Mouse (Mus musculus) spleen, adult 12 weeks (tissue): ENCODE results near the gene Phlpp2.

Source experiments
- DNase-seq: peaks from one replicate; pipeline ENCODE4 v3.0.0; 2022; ENCODE audit warnings: low spot score

The Phlpp2 gene

GRCm38 (mm10) chr8:109962896-109963295 is 94.6 kb downstream of the Phlpp2 start:
- no peak for DNase-seq

GRCm38 (mm10) chr8:109963421-109963820 is 95.1 kb downstream of the Phlpp2 start:
- no peak for DNase-seq

- no peak for DNase-seq
Observed at GRCm38 (mm10) chr8:109964106-109964505, 95.8 kb downstream of the Phlpp2 start.

- no peak for DNase-seq
Observed at GRCm38 (mm10) chr8:109968837-109969236, 100.5 kb downstream of the Phlpp2 start.

GRCm38 (mm10) chr8:109970323-109970722 is 102.0 kb downstream of the Phlpp2 start:
- no peak for DNase-seq

- no peak for DNase-seq
Observed at GRCm38 (mm10) chr8:109972901-109973300, 104.6 kb downstream of the Phlpp2 start.

- DNase-seq: no peak
Observed at GRCm38 (mm10) chr8:109979339-109979738, 111.0 kb downstream of the Phlpp2 start.

GRCm38 (mm10) chr8:109982386-109983105 is 114.2 kb downstream of the Phlpp2 start:
- no peak for DNase-seq

GRCm38 (mm10) chr8:109983944-109984343 is 115.6 kb downstream of the Phlpp2 start:
- DNase-seq: no peak

- no peak for DNase-seq
Observed at GRCm38 (mm10) chr8:109986384-109986783, 118.0 kb downstream of the Phlpp2 start.

- DNase-seq: no peak
Observed at GRCm38 (mm10) chr8:109987776-109988175, 119.4 kb downstream of the Phlpp2 start.

GRCm38 (mm10) chr8:109989151-109989550 is 120.8 kb downstream of the Phlpp2 start:
- no peak for DNase-seq

- DNase-seq: no peak
Observed at GRCm38 (mm10) chr8:109990224-109990623, 121.9 kb downstream of the Phlpp2 start, which contains the start of gene Tat. Gene Tat (plus strand): TSS chr8:109990437.

- DNase-seq: no peak
Observed at GRCm38 (mm10) chr8:109992166-109992565, 123.8 kb downstream of the Phlpp2 start.

- DNase-seq: no peak
Observed at GRCm38 (mm10) chr8:109992951-109993350, 124.6 kb downstream of the Phlpp2 start.
